8 mouse cellular contexts compared by ENCODE assay signal in genomic region chr4:117926545-117927482, GRCm38 (mm10). TPM values are rescaled to one million over a fixed set of nuclear protein-coding genes. Genes with fewer than 3 reads are reported as not detected.
DNase-seq lines count a peak whose midpoint lies in the region; ATAC-seq lines count a peak whose summit lies in the region.

No protein-coding gene starts in this region.

- H3K9me3 ChIP-seq in hindbrain, embryonic 10.5 days = no peaks in the 10 kb centered on the region
- no peaks in the 10 kb centered on the region for H3K9me3 ChIP-seq in limb, embryonic 13.5 days
- H3K9me3 ChIP-seq in midbrain, embryonic 16.5 days (replicated peaks; ENCODE audit: control insufficient read depth, low read length, poor library complexity, severe bottlenecking) = no peaks in the 10 kb centered on the region

- H3K27ac ChIP-seq in hindbrain, embryonic 10.5 days = peak overlapping the region; percentile 47
- no peak overlapping the region for H3K27ac ChIP-seq in limb, embryonic 13.5 days
- H3K27ac ChIP-seq in midbrain, embryonic 16.5 days (ENCODE audit: low read length) = no peak overlapping the region

- H3K4me1 ChIP-seq in hindbrain, embryonic 10.5 days (replicated peaks) = peaks cover 38% of the 10 kb centered on the region
- peaks cover 42% of the 10 kb centered on the region for H3K4me1 ChIP-seq in limb, embryonic 13.5 days
- peaks cover 9% of the 10 kb centered on the region for H3K4me1 ChIP-seq in midbrain, embryonic 16.5 days (ENCODE audit: control insufficient read depth, insufficient read depth, low read length)

- H3K4me3 ChIP-seq in hindbrain, embryonic 10.5 days = peak overlapping the region; percentile 63
- peak overlapping the region; percentile 48 for H3K4me3 ChIP-seq in limb, embryonic 13.5 days
- H3K4me3 ChIP-seq in midbrain, embryonic 16.5 days (ENCODE audit: low read depth, low read length) = peak overlapping the region; percentile 43

- ATAC-seq in limb, embryonic 13.5 days (ENCODE audit: low FRiP score, low read depth) = peak; percentile 37; the same call in 1 of the 2 replicates
- ATAC-seq in midbrain, embryonic 16.5 days = peak; percentile 79

- no peaks in the 10 kb centered on the region for H3K36me3 ChIP-seq in hindbrain, embryonic 10.5 days
- H3K36me3 ChIP-seq in limb, embryonic 13.5 days = 0 out of 2 replicates have a peak, but pooled peaks cover 2% of the 10 kb centered on the region
- H3K36me3 ChIP-seq in midbrain, embryonic 16.5 days (ENCODE audit: control insufficient read depth, insufficient read depth, low read length) = no peaks in the 10 kb centered on the region

- peak overlapping the region; percentile 68 for H3K9ac ChIP-seq in limb, embryonic 13.5 days
- peak overlapping the region; percentile 78 for H3K9ac ChIP-seq in midbrain, embryonic 16.5 days (ENCODE audit: low read depth, low read length)

- DNase-seq in adrenal gland, adult 2 months = peak; percentile 47
- no peak for DNase-seq in adrenal gland, postnatal 4 days (ENCODE audit: low spot score in 2 of 2)
- DNase-seq in B cell, adult 2 months = peak; percentile 28 to 33
- peak; percentile 72 for DNase-seq in embryo, embryonic 10 days (ENCODE audit: low spot score)
- DNase-seq in hindbrain, embryonic 10.5 days (ENCODE audit: low spot score) = peak; percentile 58
- DNase-seq in thymus, postnatal 0 days (ENCODE audit: low spot score) = peak; percentile 44

- H3K27me3 ChIP-seq in hindbrain, embryonic 10.5 days (ENCODE audit: insufficient read depth, poor library complexity, severe bottlenecking) = peaks cover 89% of the 10 kb centered on the region
- peaks cover 36% of the 10 kb centered on the region for H3K27me3 ChIP-seq in limb, embryonic 13.5 days
- H3K27me3 ChIP-seq in midbrain, embryonic 16.5 days (ENCODE audit: control insufficient read depth, insufficient read depth, low read depth, low read length) = peaks cover 31% of the 10 kb centered on the region

- peak overlapping the region; percentile 95 for H3K4me2 ChIP-seq in limb, embryonic 13.5 days (replicated peaks)
- peak overlapping the region; percentile 92 for H3K4me2 ChIP-seq in midbrain, embryonic 16.5 days (ENCODE audit: low read length)

- 1% methylated on average over 71 of the region's 71 CpGs for WGBS in hindbrain, embryonic 10.5 days
- WGBS in limb, embryonic 13.5 days = 1% methylated on average over 71 of the region's 71 CpGs
- 1% methylated on average over 59 of the region's 71 CpGs for WGBS in midbrain, embryonic 16.5 days

RNA-seq across cellular contexts. Expression of gene Artn, which starts 2.7 kb away (rescaled TPM):
- under 1 TPM in 1 of 2 experiments, not detected in 1; 0.41 TPM for total RNA-seq in adrenal gland, adult 2 months (2021)
- 0.43 and 0.52 TPM in 2 replicates for polyA plus RNA-seq in adrenal gland, adult 2 months (2012; rRNA removed)
- under 1 TPM; 0.45 to 0.90 TPM for total RNA-seq in adrenal gland, postnatal 4 days (2021)
- polyA plus RNA-seq in hindbrain, embryonic 10.5 days (2016; fragmentation: Nextera tagmentation; extraction: Ambion mirVana) = 1.4 and 1.8 TPM in 2 replicates
- 8.9 and 10.1 TPM in 2 replicates for polyA plus RNA-seq in limb, embryonic 13.5 days (2015; fragmentation: Nextera tagmentation; extraction: Ambion mirVana)
- polyA plus RNA-seq in midbrain, embryonic 16.5 days (2015; fragmentation: Nextera tagmentation; extraction: Ambion mirVana) = 0.75 and 0.92 TPM in 2 replicates
- polyA plus RNA-seq in thymus, postnatal 0 days (2015; fragmentation: Nextera tagmentation; extraction: Ambion mirVana) = 0.05 and 0.30 TPM in 2 replicates

RNA-seq across cellular contexts. Expression of gene Ipo13, which starts 12.0 kb away (rescaled TPM):
- 10 to 100 TPM; 35.8 to 46.3 TPM for total RNA-seq in adrenal gland, adult 2 months (2021)
- polyA plus RNA-seq in adrenal gland, adult 2 months (2012; rRNA removed) = 49.3 and 67.1 TPM in 2 replicates
- total RNA-seq in adrenal gland, postnatal 4 days (2021) = 10 to 100 TPM; 43.9 to 45.1 TPM
- polyA plus RNA-seq in hindbrain, embryonic 10.5 days (2016; fragmentation: Nextera tagmentation; extraction: Ambion mirVana) = 71.1 and 79.5 TPM in 2 replicates
- 41.3 and 43.7 TPM in 2 replicates for polyA plus RNA-seq in limb, embryonic 13.5 days (2015; fragmentation: Nextera tagmentation; extraction: Ambion mirVana)
- polyA plus RNA-seq in midbrain, embryonic 16.5 days (2015; fragmentation: Nextera tagmentation; extraction: Ambion mirVana) = 66.9 and 69.5 TPM in 2 replicates
- 22.0 and 25.4 TPM in 2 replicates for polyA plus RNA-seq in thymus, postnatal 0 days (2015; fragmentation: Nextera tagmentation; extraction: Ambion mirVana)

RNA-seq across cellular contexts. Expression of gene Dph2, which starts 35.0 kb away (rescaled TPM):
- total RNA-seq in adrenal gland, adult 2 months (2021) = 1 to 10 TPM; 9.5 to 9.7 TPM
- polyA plus RNA-seq in adrenal gland, adult 2 months (2012; rRNA removed) = 16.5 and 18.9 TPM in 2 replicates
- total RNA-seq in adrenal gland, postnatal 4 days (2021) = 1 to 10 TPM; 9.6 to 9.8 TPM
- polyA plus RNA-seq in hindbrain, embryonic 10.5 days (2016; fragmentation: Nextera tagmentation; extraction: Ambion mirVana) = 27.1 and 27.5 TPM in 2 replicates
- 16.8 and 18.4 TPM in 2 replicates for polyA plus RNA-seq in limb, embryonic 13.5 days (2015; fragmentation: Nextera tagmentation; extraction: Ambion mirVana)
- 21.2 and 23.1 TPM in 2 replicates for polyA plus RNA-seq in midbrain, embryonic 16.5 days (2015; fragmentation: Nextera tagmentation; extraction: Ambion mirVana)
- 20.4 and 22.5 TPM in 2 replicates for polyA plus RNA-seq in thymus, postnatal 0 days (2015; fragmentation: Nextera tagmentation; extraction: Ambion mirVana)

RNA-seq across cellular contexts. Expression of gene Atp6v0b, which starts 39.7 kb away (rescaled TPM):
- 100 to 1,000 TPM; 208 to 226 TPM for total RNA-seq in adrenal gland, adult 2 months (2021)
- polyA plus RNA-seq in adrenal gland, adult 2 months (2012; rRNA removed) = 597 and 627 TPM in 2 replicates
- 100 to 1,000 TPM; 139 to 148 TPM for total RNA-seq in adrenal gland, postnatal 4 days (2021)
- polyA plus RNA-seq in hindbrain, embryonic 10.5 days (2016; fragmentation: Nextera tagmentation; extraction: Ambion mirVana) = 208 and 263 TPM in 2 replicates
- polyA plus RNA-seq in limb, embryonic 13.5 days (2015; fragmentation: Nextera tagmentation; extraction: Ambion mirVana) = 176 and 184 TPM in 2 replicates
- 581 and 673 TPM in 2 replicates for polyA plus RNA-seq in midbrain, embryonic 16.5 days (2015; fragmentation: Nextera tagmentation; extraction: Ambion mirVana)
- 215 TPM in 2 replicates for polyA plus RNA-seq in thymus, postnatal 0 days (2015; fragmentation: Nextera tagmentation; extraction: Ambion mirVana)

RNA-seq across cellular contexts. Expression of gene B4galt2, which starts 43.5 kb away (rescaled TPM):
- total RNA-seq in adrenal gland, adult 2 months (2021) = 10 to 100 TPM in 1 of 2 experiments, 1 to 10 TPM in 1; 8.7 to 12.1 TPM
- 63.8 and 65.8 TPM in 2 replicates for polyA plus RNA-seq in adrenal gland, adult 2 months (2012; rRNA removed)
- 10 to 100 TPM; 32.6 to 34.6 TPM for total RNA-seq in adrenal gland, postnatal 4 days (2021)
- polyA plus RNA-seq in hindbrain, embryonic 10.5 days (2016; fragmentation: Nextera tagmentation; extraction: Ambion mirVana) = 22.7 and 31.7 TPM in 2 replicates
- 32.8 and 35.1 TPM in 2 replicates for polyA plus RNA-seq in limb, embryonic 13.5 days (2015; fragmentation: Nextera tagmentation; extraction: Ambion mirVana)
- 58.8 and 65.5 TPM in 2 replicates for polyA plus RNA-seq in midbrain, embryonic 16.5 days (2015; fragmentation: Nextera tagmentation; extraction: Ambion mirVana)
- polyA plus RNA-seq in thymus, postnatal 0 days (2015; fragmentation: Nextera tagmentation; extraction: Ambion mirVana) = 1.3 and 1.7 TPM in 2 replicates

Comparison
In these comparisons a context has a peak if more than half of its experiments do, and no peak if none do; other contexts are left out.
1. DNase-seq: peak in adrenal gland, adult 2 months (single experiment), B cell, adult 2 months (2 of 2), embryo, embryonic 10 days (single experiment), hindbrain, embryonic 10.5 days (single experiment) and thymus, postnatal 0 days (single experiment); none in adrenal gland, postnatal 4 days (0 of 2).
2. Peak in every context shown above with its lines, with median percentiles within 50 percentile points of each other: H3K4me3 ChIP-seq.